Mouse (Mus musculus) layer of hippocampus, adult 2 months (tissue): ENCODE measurements around the gene Pten. TPM values are rescaled to one million over a fixed set of nuclear protein-coding genes. Genes with fewer than 3 reads are reported as not detected.
"Not testable (repeated sequence)": the region's sequence is repeated elsewhere in the genome, so short reads cannot be mapped to it uniquely, and the experiment has no call there.

Experiments
- DNase-seq, 2 experiments: peaks; one replicate each; pipeline ENCODE4 v3.0.0; 2022; ENCODE audit warnings: low spot score in 2 of 2
- H3K27ac ChIP-seq: fragments of 200-600 bp; 2 replicates; pipeline ENCODE4 v1.8.1; 2022
- H3K4me3 ChIP-seq: fragments of 200-600 bp; 2 replicates; pipeline ENCODE4 v1.8.1; 2022; ENCODE audit warnings: mild to moderate bottlenecking
- CTCF ChIP-seq: fragments of 200-600 bp; conservative IDR thresholded peaks from 2 replicates; pipeline ENCODE4 v1.8.1; 2022; ENCODE audit warnings: antibody characterized with exemption, mild to moderate bottlenecking, moderate library complexity
- total RNA-seq, 2 experiments: library from RNA; stranded (reverse); gene quantifications; 2 replicates each; pipeline ENCODE4 v1.2.3; 2021

The Pten gene
- total RNA-seq, 2 experiments from 2014 or later, result 114 TPM

GRCm38 (mm10) chr19:32757831-32758792, 815 bp downstream of the Pten start:
- DNase-seq, result peak; percentile 39 to 46
- no peak for TF ChIP-seq CTCF
- H3K27ac ChIP-seq, result peak overlapping the region; percentile 98
- H3K4me3 ChIP-seq, result peak overlapping the region; percentile 94

GRCm38 (mm10) chr19:32758793-32759161, 1.5 kb downstream of the Pten start:
- H3K4me3 ChIP-seq, result peak overlapping the region; percentile 94
- no peak for DNase-seq
- no peak for TF ChIP-seq CTCF
- peak overlapping the region; percentile 98 for H3K27ac ChIP-seq

- peak overlapping the region; percentile 98; the same call in 1 of the 2 replicates for H3K27ac ChIP-seq
- DNase-seq, result no peak
These were observed 2.2 kb downstream of the Pten start for GRCm38 (mm10) chr19:32759357-32760024.

GRCm38 (mm10) chr19:32760499-32760898, 3.2 kb downstream of the Pten start:
- H3K4me3 ChIP-seq, result peak overlapping the region; percentile 94
- DNase-seq, result no peak
- H3K27ac ChIP-seq, result peak overlapping the region; percentile 98; the same call in 1 of the 2 replicates
- no peak for TF ChIP-seq CTCF

More at GRCm38 (mm10) chr19:32759357-32760024, 2.2 kb downstream of the Pten start:
- H3K4me3 ChIP-seq, result peak overlapping the region; percentile 94
- TF ChIP-seq CTCF, result no peak

GRCm38 (mm10) chr19:32761162-32761561, 3.9 kb downstream of the Pten start:
- no peak for TF ChIP-seq CTCF
- H3K27ac ChIP-seq, result no peak overlapping the region

GRCm38 (mm10) chr19:32762493-32762892, 5.2 kb downstream of the Pten start:
- H3K4me3 ChIP-seq, result peak overlapping the region; percentile 94

More at GRCm38 (mm10) chr19:32761162-32761561, 3.9 kb downstream of the Pten start:
- DNase-seq, result no peak
- H3K4me3 ChIP-seq, result peak overlapping the region; percentile 94

GRCm38 (mm10) chr19:32778411-32778810, 21.1 kb downstream of the Pten start:
- no peak overlapping the region for H3K4me3 ChIP-seq
- no peak overlapping the region for H3K27ac ChIP-seq
- no peak for TF ChIP-seq CTCF
- DNase-seq, result no peak

More at GRCm38 (mm10) chr19:32762493-32762892, 5.2 kb downstream of the Pten start:
- no peak for TF ChIP-seq CTCF
- no peak overlapping the region for H3K27ac ChIP-seq
- no peak for DNase-seq

GRCm38 (mm10) chr19:32779131-32779530, 21.8 kb downstream of the Pten start:
- no peak for TF ChIP-seq CTCF
- Histone ChIP-seq H3K27ac (no peak overlapping the region), H3K4me3 (no peak overlapping the region)
- no peak for DNase-seq

GRCm38 (mm10) chr19:32781305-32782071, 24.2 kb downstream of the Pten start:
- Histone ChIP-seq H3K27ac (no peak overlapping the region), H3K4me3 (no peak overlapping the region)
- no peak for TF ChIP-seq CTCF
- DNase-seq, result no peak

GRCm38 (mm10) chr19:32787388-32787787, 30.1 kb downstream of the Pten start:
- not testable (repeated sequence) for H3K4me3 ChIP-seq, H3K27ac ChIP-seq, DNase-seq

GRCm38 (mm10) chr19:32788016-32788415, 30.7 kb downstream of the Pten start:
- not testable (repeated sequence) for H3K4me3 ChIP-seq, DNase-seq

GRCm38 (mm10) chr19:32789535-32789934, 32.2 kb downstream of the Pten start:
- no peak overlapping the region for H3K4me3 ChIP-seq
- TF ChIP-seq CTCF, result no peak
- H3K27ac ChIP-seq, result peak overlapping the region; percentile 3; the same call in 1 of the 2 replicates
- DNase-seq, result no peak

More at GRCm38 (mm10) chr19:32788016-32788415, 30.7 kb downstream of the Pten start:
- peak overlapping the region; percentile 32; the same call in 1 of the 2 replicates for H3K27ac ChIP-seq
